Mouse (Mus musculus) liver, embryonic 14.5 days (tissue): ENCODE data around the gene Nlrp4c. TPM values are rescaled to one million over a fixed set of nuclear protein-coding genes. Genes with fewer than 3 reads are reported as not detected.
A peak's percentile ranks its signal among the peaks of the same experiment; 100 is the strongest.
"Not testable (repeated sequence)": the region's sequence is repeated elsewhere in the genome, so short reads cannot be mapped to it uniquely, and the experiment has no call there.

Experiments
- ATAC-seq: fragments of 200-750 bp; cut with Nextera tagmentation; 2 replicates; pipeline ENCODE4 v1.8.0; 2017; ENCODE audit warnings: moderate number of reproducible peaks, mild to moderate bottlenecking, moderate library complexity; ENCODE audit not compliant: insufficient read depth
- DNase-seq, 3 experiments: peaks; one replicate each; pipeline ENCODE4 v3.0.0-alpha.2; 2012 to 2013; ENCODE audit warnings: low read depth in 3 of 3, low spot score in 3 of 3
- H3K27ac ChIP-seq: fragments of 300-500 bp; sonication (generic); 2 replicates; pipeline ENCODE4 v1.5.1; 2014; ENCODE audit warnings: moderate library complexity, mild to moderate bottlenecking, control low read depth, inconsistent platforms
- H3K27me3 ChIP-seq: fragments of 300-500 bp; sonication (generic); 2 replicates; pipeline ENCODE4 v1.6.1; 2014; ENCODE audit warnings: mild to moderate bottlenecking, low read length, moderate library complexity; ENCODE audit not compliant: control insufficient read depth, insufficient read depth
- H3K36me3 ChIP-seq: fragments of 300-500 bp; sonication (generic); replicated peaks from 2 replicates; pipeline ENCODE4 v1.6.1; 2014; ENCODE audit warnings: low read depth; ENCODE audit not compliant: control insufficient read depth, insufficient read depth
- H3K4me1 ChIP-seq, 2 experiments: fragments of 200-500 bp in 1 of 2; fragments of 300-500 bp in 1 of 2; sonication (generic) in 1 of 2; replicated peaks; 2 replicates each; pipeline ENCODE4 v1.6.1; 2012 to 2014; ENCODE audit warnings: antibody characterized with exemption in 1 of 2, inconsistent platforms in 1 of 2, low read length in 1 of 2; ENCODE audit not compliant: control insufficient read depth in 2 of 2, insufficient read depth in 2 of 2
- H3K4me2 ChIP-seq: fragments of 300-500 bp; sonication (generic); 2 replicates; pipeline ENCODE4 v1.6.1; 2014; ENCODE audit warnings: low read depth, mild to moderate bottlenecking, control low read depth, moderate library complexity
- H3K4me3 ChIP-seq, 2 experiments: fragments of 200-500 bp in 1 of 2; fragments of 300-500 bp in 1 of 2; sonication (generic) in 1 of 2; 2 replicates each; pipeline ENCODE4 v1.5.1; 2012 to 2014; ENCODE audit warnings: low read depth in 2 of 2, low read length in 2 of 2, mild to moderate bottlenecking in 2 of 2, control low read depth in 1 of 2, inconsistent platforms in 1 of 2, moderate library complexity in 1 of 2; ENCODE audit not compliant: insufficient read depth in 1 of 2
- H3K9ac ChIP-seq: fragments of 300-500 bp; sonication (generic); replicated peaks from 2 replicates; pipeline ENCODE4 v1.6.1; 2014; ENCODE audit warnings: mild to moderate bottlenecking, control low read depth, moderate library complexity
- H3K9me3 ChIP-seq: fragments of 300-500 bp; sonication (generic); 2 replicates; pipeline ENCODE4 v1.6.1; 2016; ENCODE audit warnings: low read length, mixed read lengths; ENCODE audit not compliant: control insufficient read depth
- CTCF ChIP-seq: IDR thresholded peaks from 2 replicates; pipeline ENCODE4 v1.5.1; 2016; ENCODE audit warnings: antibody characterized with exemption, low read depth, control low read depth
- EP300 ChIP-seq: IDR thresholded peaks from 2 replicates; pipeline ENCODE4 v1.6.1; 2016; ENCODE audit warnings: antibody characterized with exemption, low read depth
- WGBS: fragments of 180-500 bp; shearing (Covaris S2); extraction: QIAGEN DNeasy Blood & Tissue Kit; methylation state at CpG from one replicate; pipeline ENCODE4 v1.1.7; 2014; ENCODE audit not compliant: insufficient replicate concordance; 5-methylcytosine and 5-hydroxymethylcytosine counted together
- polyA plus RNA-seq, 2 experiments: library from polyadenylated mRNA; depleted of rRNA in 1 of 2; stranded (reverse) in 1 of 2; unstranded in 1 of 2; fragments of >200 nt; fragmentation: Nextera tagmentation in 1 of 2; extraction: Ambion mirVana in 1 of 2; gene quantifications; 2 replicates each; pipeline versions ENCODE4 v1.2.1 to v1.2.3; 2012 to 2014

Gene Nlrp4c
- not detected in 2 replicates for polyA plus RNA-seq (2012; rRNA removed)
- not detected in 2 replicates for polyA plus RNA-seq (2014; fragmentation: Nextera tagmentation; extraction: Ambion mirVana)

DNA sequence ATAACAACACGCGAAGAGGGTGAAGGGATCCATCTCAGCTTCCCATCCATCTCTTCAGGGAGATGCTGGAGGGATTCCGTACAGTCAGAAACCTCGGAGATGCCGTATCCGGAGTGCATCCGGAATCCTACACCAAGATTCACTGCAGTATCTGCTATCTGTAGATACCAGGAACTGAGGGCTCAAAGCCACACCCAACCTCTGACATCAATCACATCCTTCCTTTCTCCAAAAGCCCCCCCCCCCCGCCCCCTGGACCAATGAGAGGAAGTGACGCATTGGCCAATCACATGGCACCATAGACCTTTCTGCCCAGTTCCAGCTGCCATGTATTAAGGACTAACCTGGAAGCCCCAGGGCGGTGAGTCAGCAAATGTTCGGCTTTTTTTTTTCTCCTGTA, at the start of gene Nlrp4c:
Gene Nlrp4c, plus strand, starts transcription at position 301 of the 400 bp plus-strand sequence.
- Histone ChIP-seq H3K4me1 (no peaks in the 10 kb centered on the region), H3K36me3 (no peaks in the 10 kb centered on the region), H3K9ac (no peak within 1 kb of the TSS), H3K4me2 (no peak within 1 kb of the TSS), H3K9me3 (no peaks in the 10 kb centered on the region), H3K27ac (no peak within 1 kb of the TSS), H3K27me3 (no peaks in the 10 kb centered on the region), H3K4me3 (no peak within 1 kb of the TSS)
- TF ChIP-seq CTCF (no peak), EP300 (no peak)
- DNase-seq, result no peak
- 72% methylated on average over 11 of the region's 11 CpGs for WGBS
- ATAC-seq, result no peak

DNA sequence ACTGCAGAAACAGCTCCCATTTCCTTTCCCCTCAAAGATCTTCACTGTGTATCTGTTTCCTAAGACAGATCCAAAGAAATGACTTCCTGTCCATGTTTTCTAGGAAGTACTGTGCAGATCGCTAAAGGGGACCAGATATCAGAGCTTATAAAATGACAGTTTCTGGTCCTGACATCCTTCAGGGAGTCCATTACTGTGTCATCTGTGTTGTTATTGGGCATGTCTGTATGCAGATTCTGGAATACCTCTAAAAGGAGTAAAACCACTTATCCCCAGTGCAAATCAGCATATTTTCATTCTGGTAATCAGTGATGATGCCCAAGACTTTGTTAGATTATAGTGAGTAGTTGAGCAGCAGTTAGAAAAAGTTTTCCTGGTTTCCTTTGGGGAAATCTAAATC, 34.1 kb upstream of the Nlrp4c start, which contains the start of gene Vmn1r65:
Gene Vmn1r65, minus strand, starts transcription at position 101 of the 400 bp plus-strand sequence.
- TF ChIP-seq EP300, result no peak
- TF ChIP-seq CTCF, result no peak
- Histone ChIP-seq H3K27ac (no peak within 1 kb of the TSS), H3K9me3 (no peaks in the 10 kb centered on the region; the same call in 1 of the 2 replicates), H3K4me1 (no peaks in the 10 kb centered on the region), H3K4me3 (no peak within 1 kb of the TSS), H3K4me2 (no peak within 1 kb of the TSS), H3K36me3 (no peaks in the 10 kb centered on the region), H3K27me3 (no peaks in the 10 kb centered on the region), H3K9ac (no peak within 1 kb of the TSS)
- WGBS, result 79% methylated on average over 1 of the region's 1 CpGs
- ATAC-seq (no peak), DNase-seq (no peak)

DNA sequence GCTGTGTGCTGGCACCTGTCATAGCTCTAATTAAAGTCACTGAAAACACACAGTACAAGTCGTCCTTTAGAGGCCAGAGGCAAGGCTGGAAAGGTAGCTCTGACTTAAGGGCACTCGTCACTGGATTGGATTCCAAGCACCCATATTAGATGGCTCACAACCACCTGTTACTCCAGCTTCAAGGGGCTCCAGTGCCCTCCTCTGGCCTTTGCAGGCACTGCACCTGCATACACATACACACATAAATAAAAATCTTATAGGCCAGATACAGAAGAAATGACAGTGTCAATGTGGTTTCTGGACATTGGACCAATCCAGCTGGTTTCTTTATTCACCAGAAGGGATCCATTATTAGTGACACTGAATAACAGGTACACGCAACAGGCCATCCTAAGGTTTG, 74.5 kb downstream of the Nlrp4c start:
- TF ChIP-seq EP300, result no peak
- TF ChIP-seq CTCF, result peak; percentile 38
- WGBS, result 51% methylated on average over 3 of the region's 3 CpGs
- Histone ChIP-seq H3K27ac (no peak overlapping the region), H3K4me2 (no peak overlapping the region), H3K9me3 (no peaks in the 10 kb centered on the region), H3K9ac (no peak overlapping the region), H3K36me3 (no peaks in the 10 kb centered on the region), H3K4me1 (no peaks in the 10 kb centered on the region), H3K4me3 (no peak overlapping the region), H3K27me3 (no peaks in the 10 kb centered on the region)
- no peak for DNase-seq
- no peak for ATAC-seq

GRCm38 (mm10) chr7:6120104-6120503, 75.1 kb downstream of the Nlrp4c start:
- H3K9ac ChIP-seq, H3K27me3 ChIP-seq, H3K27ac ChIP-seq, H3K4me2 ChIP-seq, H3K9me3 ChIP-seq, H3K4me3 ChIP-seq, H3K4me1 ChIP-seq, DNase-seq, ATAC-seq, H3K36me3 ChIP-seq: not testable (repeated sequence)
- TF ChIP-seq CTCF, result peak; percentile 16; the same call in 1 of the 2 replicates
- 56% methylated on average over 2 of the region's 2 CpGs for WGBS

GRCm38 (mm10) chr7:6121128-6121527, 76.2 kb downstream of the Nlrp4c start:
- H3K4me1 ChIP-seq, H3K9me3 ChIP-seq, H3K36me3 ChIP-seq, H3K4me2 ChIP-seq, H3K4me3 ChIP-seq, ATAC-seq, H3K9ac ChIP-seq, H3K27me3 ChIP-seq, H3K27ac ChIP-seq, DNase-seq: not testable (repeated sequence)
- 53% methylated on average over 1 of the region's 1 CpGs for WGBS
